Mouse (Mus musculus) adrenal gland, postnatal 4 days (tissue): ENCODE data around the gene Il10rb. TPM values are rescaled to one million over a fixed set of nuclear protein-coding genes. Genes with fewer than 3 reads are reported as not detected.

Source experiments
- DNase-seq, 2 experiments: peaks; one replicate each; pipeline ENCODE4 v3.0.0; 2021 to 2022; ENCODE audit warnings: low spot score in 2 of 2, mixed read lengths in 2 of 2
- total RNA-seq, 2 experiments: library from RNA; stranded (reverse); gene quantifications; 2 replicates each; pipeline ENCODE4 v1.2.3; 2021

Il10rb gene
- total RNA-seq, 2 experiments from 2014 or later = 115 to 126 TPM

DNA sequence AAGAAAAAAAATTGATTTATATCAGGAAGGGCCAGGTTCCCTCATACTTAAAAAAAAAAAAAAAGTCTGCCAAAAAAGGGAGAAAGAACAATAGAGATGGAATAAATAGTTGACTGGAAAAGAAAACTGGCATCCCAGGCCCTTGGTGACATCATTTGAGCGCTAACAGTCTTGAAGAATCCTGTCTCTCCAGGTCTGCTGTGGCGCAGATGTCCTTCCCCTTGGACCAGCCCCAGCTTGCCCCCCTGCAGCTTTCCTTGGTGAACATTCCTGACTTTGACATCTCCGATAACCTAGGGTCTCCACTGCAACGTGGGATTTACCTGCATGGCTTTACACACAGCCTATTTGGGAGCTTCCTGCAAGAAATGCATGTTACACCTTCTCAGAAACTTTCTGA lies 24.4 kb upstream of the Il10rb start:
- DNase-seq = no peak

DNA sequence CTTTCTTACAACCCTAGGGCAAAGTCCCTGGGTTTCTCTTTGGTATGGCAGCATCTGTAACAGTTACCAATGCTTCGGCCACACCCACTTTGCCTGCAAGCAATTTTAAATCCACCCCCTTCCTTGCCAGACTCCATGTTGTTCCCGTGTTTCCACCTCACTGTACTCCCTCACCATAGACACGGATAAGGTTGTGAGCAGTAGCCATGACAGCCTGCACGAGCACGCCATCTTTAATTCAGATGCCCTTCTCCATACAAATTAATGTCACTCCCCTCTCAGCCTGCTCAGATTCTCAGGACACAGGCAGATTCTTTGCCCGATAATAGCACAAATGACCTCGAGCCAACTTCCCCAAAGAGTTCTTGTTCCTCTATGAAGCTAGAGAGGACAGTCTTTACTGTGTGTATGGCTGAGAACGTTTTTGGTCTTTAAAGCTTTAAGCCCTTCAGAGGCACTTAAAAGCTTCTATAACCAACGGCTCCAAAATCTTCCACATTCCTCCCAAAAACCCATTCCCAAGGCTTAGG lies 23.6 kb upstream of the Il10rb start:
- DNase-seq = no peak

DNA sequence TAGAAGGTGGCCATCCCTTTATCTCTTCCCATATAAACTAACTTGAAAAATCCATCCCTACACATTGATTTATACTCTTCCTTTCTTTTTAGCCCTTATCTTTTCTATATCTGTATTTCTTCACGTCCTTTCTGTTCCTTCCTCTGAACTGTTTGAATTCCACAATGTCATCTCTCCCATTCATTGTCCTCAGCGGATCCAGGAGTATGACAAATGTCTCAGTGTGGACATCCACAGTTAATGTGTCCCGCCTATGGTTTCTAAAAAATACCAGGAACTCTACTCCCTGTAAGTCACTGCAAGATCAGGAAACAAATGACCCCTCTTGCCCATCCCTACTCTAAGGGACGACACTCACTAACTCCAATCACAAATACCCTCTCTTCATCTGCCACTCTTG lies 21.7 kb upstream of the Il10rb start:
- no peak for DNase-seq

DNA sequence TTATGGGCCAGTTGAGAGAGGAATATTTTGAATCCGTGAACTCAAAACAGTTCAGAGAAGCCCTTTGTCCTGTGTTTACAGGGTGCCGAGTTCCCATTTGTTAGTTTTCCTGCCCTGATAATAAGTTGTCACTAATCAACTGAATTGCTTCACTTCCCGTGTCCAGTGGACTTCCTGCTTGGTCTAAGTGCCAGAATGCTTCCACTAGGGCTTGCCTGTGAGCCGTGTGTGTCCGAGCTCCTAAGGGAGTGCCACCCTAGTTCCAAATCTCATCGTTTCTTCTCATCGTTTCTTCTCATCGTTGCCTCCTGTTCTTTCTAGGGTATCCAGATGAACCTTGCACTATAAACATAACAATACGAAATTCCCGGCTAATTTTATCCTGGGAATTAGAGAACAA lies 20.3 kb upstream of the Il10rb start:
- no peak for DNase-seq

DNA sequence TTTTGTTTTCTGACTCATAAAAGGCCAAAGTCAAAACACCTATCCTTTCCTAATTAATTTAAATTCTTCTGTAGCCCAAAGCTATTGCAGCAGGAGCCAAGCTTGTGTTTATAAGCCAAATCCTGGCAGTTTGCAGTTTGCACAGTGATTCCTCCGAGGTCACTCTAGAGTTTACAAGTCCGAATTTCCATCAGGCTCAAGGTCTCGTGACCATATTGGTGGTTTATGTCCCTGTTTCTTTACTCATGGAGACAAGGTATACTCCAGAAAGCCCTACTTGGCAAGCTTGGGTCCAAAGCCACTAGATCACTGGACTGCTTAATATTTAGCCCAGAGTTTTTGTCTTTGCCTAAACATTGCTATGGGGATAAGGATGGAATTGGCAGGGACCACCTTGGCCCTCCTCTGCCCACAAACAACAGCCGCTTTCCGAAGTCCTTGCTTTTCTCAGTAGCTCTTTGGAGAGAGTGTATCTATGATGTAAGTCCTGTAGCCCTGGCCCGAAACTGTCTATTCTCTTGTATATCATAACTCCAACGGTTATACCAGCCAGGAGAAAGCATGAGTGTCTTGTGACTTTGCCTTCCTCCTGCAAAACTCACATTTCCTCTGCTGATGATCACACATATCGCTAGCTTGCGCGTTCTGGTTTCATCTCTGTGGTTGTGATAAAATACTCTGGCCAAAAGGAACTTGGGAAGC lies 19.4 kb upstream of the Il10rb start:
- no peak for DNase-seq

DNA sequence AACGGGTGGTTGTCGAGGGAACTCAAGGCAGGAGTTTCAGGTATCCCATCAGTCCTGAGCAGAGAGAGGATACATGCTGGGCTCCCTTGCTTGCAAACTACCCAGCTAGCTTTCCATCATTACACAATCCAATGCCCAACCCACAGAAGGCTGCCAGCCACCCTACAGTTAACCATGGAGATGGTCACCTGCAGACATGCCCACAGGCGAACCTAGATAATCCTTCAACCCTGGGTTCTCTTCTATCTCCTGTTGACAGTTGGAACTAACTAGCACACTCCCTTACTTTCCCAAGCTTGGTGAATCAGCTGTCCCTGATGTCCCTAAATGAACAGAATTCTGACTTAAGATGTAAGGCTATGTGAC lies 18.9 kb upstream of the Il10rb start:
- no peak for DNase-seq

DNA sequence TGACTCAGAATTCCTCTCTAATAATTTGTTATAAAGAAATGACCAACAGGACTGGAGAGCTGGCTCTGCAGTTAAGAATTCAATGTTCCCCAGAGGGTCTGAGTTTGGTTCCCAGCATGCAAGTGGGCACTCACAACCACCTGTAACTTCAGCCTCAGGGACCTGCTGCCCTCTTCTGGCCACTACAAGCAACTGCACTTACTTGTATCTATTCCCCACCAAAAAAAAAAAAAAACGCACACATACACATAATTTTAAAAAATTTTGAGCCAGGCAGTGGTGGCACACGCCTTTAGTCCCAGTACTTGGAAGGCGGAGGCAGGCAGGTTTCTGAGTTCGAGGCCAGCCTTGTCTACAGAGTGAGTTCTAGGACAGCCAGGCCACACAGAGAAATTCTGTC lies 15.9 kb upstream of the Il10rb start:
- no peak for DNase-seq

DNA sequence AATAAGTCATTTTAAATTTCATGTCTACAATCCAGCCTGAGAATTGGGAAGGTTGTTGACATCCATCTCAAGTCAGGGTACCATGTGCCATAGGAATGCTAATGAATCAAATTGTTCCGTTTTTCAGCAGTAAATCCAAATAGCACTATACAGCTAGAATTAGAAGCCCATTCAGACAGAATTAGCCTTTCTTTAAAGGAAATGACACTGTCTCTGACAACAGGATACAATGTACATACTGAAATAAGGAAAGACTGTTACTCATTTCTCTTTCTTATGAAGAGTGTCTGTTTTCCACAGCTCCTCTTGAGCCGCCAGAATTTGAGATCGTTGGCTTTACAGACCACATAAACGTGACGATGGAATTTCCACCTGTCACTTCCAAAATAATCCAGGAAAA lies 14.5 kb upstream of the Il10rb start, which contains the start of gene Gm21970:
TSS of gene Gm21970 (plus strand) at position 301 of the 400 bp plus-strand sequence.
- DNase-seq = no peak

DNA sequence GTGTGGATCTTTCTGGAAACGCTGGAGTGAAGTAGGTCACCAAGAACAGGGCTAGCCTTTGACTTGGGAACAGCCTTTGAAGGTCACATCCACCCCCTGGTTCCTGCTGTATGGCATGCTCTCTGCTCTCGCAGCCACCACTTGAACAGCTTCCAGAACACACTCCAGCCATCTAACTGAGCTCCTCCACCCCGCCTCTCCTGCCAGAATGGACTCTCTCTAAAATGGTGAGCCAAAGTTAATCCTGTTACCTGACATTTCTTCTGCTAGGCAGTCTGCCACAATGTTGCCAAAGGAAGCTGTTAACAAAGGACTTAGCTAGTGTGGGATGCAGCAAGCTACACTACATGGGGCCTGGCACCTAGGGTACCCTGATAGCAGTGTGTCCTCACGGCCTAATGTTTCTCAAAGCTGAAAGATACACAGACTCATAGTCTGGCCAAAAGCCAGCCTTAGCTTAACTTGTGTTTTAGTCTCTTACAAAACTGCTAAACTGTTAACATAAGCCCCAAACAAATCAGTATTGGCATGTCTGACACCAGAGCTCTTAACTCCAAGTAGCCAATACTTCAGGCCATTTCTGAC lies 11.0 kb upstream of the Il10rb start:
- no peak for DNase-seq

DNA sequence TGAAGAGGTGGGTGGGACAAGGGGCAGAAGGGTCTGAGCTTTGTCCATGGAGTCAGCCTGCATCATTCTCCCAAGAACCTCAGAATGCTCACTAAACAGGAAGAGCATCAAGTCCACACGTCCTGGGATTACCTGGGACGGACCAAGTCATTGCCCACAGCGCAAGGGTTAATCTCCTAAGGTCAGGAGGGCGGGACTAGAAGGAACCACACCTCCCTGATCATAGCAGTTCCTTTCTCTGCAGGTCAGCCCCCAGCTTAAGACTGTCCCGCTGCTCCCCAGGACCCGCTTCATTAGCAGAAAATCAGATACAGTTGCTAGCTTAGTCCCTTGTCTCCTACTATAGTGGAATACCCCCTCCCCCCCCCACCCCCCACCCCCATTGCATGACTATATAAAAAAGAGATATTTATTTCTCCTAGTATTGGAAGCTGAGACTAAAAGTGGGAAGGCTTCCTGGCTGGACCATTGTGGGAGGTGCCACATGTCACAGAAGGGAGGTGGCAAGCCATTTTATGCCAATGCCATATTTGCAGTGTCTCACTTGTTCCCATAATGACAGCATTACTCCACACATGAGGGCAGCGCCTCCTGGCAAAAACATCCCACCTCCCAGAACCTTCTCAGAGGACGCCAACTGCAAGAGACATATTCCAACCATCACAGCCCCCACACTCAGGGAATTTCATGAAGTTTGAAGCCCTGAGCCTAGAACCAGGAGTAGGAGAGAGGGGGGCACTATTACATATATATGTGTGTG lies 10.2 kb upstream of the Il10rb start:
- no peak for DNase-seq

DNA sequence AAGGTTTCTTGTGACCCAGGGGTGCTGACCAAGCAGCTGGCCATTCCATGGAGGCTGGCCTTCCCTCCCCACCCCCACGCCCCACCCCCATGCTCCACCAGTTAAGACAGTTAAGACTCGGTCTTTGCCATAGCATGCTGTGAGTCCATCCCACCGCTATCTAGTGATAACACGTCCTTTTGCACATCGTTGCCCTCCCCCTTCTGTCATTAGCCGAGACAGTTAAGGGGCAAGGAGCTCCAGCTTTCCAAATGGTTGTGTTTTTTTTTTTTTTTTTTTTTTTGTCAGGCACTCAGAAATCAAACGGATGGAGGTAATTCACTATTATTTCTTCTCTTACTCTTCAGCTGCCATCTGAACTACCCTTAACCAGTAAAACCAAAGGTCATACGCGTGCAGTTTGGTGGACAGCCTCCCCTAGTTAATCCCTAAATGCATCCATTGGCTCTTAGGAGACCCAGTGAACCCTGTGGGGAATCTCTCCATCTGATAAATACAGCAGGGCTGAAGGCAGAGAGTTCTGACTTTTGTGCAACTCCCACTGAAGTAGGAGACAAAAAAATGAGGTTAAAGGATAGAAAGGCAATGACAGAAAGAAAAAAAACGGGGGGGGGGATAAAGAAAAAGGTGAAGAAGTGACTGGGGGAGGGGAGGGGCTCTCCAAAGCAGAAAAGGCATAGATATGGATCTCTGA lies 9.0 kb upstream of the Il10rb start:
- no peak for DNase-seq

DNA sequence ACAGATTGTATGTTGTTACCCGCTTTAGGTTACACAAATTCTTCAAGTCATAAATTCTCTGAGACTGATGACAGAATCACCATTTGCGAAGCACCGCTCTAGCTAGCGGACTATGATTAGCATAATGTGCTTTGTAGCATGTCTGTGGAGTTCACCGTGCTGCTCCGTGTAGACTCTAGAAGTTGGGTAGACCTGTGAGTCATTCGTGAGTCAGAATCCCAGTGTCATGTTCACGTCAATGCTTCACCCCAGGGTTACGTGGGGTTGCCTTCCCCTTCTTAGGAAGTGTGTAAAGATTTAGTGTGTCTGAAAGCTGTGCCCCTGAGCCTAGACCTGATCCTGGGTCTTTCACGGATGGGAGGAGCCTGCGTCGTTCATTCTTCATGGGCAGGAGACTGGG lies 7.9 kb upstream of the Il10rb start:
- no peak for DNase-seq

DNA sequence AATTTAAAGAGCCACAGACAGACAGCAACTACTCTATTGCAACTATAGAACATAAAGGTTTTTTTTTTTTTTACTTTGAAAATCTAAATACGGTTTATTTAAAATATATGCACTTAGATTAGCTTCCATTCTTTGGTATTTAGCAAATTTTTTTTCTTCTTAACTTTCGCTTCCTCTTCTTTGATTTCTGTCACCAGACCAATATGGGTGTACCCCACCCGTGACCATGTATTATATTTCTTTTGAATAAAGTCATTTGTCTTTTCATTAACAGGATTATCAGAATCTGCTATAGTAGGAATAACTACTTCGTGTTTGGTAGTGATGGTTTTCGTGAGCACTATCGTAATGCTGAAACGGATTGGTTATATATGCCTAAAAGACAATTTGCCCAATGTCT lies 7.0 kb upstream of the Il10rb start:
- no peak for DNase-seq

DNA sequence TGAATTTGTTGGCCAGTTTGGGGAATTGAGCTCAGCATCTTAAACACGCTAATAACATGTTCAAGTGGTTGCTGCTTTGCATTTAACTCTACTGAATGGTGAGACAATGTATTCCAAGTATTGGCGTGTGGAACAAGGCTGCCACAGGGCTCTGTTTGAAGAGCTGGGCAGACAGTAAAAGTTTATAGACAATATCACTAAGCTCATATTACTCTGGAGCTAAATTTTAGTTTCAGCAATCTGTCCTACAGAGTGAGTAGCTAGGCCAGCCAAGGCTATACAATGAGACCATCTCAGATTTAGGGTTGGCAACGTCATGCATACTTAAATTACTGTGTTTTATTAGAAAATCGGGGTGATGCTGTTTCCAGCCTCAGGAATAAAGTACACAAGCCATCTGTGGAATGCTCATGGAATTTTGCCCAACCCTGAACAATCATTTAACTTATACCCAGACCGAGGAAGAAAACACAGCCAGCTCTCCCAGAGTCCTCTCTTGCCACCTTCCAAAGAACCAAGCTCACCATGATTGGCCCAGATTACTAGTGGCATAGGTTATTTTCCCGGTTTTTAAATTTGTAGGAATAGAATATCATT lies 4.3 kb upstream of the Il10rb start:
- no peak for DNase-seq

DNA sequence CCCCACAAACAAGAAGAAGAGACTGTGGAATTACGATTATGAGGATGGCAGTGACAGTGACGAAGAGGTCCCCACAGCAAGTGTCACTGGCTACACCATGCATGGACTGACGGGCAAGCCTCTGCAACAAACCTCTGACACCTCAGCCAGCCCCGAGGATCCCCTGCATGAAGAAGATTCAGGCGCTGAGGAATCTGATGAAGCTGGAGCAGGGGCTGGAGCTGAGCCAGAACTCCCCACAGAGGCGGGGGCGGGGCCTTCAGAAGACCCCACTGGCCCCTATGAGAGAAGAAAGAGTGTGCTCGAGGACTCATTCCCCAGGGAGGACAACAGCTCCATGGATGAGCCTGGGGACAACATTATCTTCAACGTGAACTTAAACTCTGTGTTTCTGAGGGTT lies 2.2 kb upstream of the Il10rb start:
- DNase-seq = no peak

DNA sequence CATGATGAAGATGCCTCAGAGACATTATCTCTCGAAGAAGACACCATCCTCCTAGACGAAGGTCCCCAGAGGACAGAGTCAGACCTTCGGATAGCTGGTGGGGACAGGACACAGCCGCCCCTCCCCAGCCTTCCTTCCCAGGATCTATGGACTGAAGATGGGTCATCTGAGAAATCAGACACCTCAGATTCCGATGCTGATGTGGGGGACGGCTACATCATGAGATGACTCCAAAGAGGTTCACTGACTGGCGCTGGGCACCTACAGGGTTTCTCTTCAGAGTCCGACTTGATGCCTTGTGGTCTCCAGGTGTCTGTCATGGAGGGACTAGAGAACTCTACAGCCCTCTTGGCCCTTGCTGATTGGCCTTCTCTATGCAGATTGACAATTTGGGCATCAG lies 1.8 kb upstream of the Il10rb start:
- DNase-seq = no peak

DNA sequence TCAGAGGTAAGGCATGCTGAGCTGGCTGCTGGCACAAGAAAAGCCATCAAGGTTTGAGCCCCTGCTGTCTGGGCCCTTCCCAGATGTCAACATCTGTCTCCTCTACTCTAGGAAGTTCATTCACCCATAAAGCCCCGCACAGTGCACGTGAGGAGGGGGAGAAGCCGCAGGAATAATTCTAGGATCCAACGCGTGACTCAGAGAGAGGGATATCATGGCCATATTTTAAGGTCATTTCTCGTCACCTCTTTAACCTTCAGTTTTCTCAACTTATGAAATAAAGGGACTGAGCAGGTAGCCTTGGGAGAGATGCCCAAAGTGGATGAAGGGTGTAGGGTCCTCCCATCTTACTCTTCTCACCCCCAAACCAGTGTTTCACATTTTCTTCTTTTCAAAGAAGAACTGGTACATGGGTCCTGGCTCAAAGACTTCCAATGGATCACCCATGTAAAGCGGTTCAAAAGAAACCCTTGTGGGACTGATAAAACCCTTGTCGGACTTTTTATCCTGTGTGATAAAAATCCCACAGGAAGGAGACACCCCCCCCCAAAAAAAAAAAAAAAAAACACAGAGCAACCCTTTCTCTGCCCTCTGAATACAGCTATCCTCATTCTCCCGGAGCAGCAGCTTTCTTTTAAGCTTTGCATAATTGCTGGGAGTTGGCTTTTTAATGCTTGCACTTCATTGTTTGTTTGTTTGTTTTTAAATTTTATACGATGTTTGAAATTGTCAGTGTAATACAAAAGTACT lies 961 bp upstream of the Il10rb start:
- DNase-seq = no peak

DNA sequence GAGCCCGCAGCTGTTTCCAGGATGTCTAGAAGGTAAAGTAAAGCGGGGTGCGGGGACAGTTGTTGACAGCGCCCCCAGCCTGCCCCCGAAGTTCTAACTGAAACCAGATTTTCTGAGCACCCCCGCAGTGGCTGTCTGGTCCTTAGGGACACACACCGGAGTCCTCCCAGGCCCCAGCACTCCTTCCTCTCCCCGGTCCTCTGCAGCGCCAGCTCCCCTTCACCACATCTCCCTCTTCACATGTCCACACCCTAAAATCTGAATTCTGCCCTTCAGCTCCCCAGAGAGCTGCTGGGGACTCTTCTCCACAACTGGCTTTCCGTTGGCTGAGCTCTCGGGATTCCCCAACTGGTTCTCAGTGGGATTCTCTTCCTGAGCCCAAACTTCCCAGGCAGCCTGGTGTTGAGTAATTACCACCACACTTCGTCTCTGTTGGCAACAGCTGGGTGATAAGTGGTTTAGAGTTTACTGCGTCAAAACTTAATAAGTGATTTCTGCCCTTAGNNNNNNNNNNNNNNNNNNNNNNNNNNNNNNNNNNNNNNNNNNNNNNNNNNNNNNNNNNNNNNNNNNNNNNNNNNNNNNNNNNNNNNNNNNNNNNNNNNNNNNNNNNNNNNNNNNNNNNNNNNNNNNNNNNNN lies 739 bp downstream of the Il10rb start:
- DNase-seq = no peak

DNA sequence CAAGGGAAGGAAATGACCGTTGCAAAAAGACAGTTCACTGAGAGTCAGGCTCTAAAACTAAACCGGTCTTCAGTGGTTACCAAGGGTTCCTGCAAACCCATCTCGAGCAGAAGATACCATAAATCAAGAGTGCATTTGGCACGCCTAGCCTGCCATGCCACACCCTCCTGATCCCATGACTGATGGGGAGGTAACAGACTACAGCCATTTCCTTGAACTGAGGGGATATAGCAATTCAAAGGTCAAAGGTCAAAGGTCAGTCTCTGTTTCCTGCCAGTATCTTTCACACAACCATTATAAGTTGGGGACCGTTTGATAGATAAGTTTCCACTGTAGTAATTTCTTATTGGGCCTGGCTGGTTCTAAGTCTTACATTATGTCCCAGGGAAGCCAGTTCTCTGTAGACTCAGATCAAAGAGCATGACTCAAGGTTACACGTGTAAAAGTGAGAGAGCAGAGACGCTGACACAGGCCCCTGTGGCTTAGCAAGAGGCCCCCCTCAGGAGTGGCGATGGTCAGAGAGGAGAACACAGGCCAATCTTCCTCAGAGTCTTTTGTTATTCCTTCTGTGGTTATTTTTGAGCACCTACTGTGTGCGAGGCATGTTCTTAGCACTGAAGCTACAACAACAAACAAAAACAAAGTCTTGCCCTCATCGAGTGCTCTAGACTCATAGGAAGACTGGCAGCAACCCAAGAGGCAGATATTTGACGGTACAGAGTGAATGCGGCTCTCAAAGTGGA lies 7.3 kb downstream of the Il10rb start:
- DNase-seq = no peak
